Mouse (Mus musculus): ENCODE data around the gene Btbd9.

Btbd9 gene

DNA sequence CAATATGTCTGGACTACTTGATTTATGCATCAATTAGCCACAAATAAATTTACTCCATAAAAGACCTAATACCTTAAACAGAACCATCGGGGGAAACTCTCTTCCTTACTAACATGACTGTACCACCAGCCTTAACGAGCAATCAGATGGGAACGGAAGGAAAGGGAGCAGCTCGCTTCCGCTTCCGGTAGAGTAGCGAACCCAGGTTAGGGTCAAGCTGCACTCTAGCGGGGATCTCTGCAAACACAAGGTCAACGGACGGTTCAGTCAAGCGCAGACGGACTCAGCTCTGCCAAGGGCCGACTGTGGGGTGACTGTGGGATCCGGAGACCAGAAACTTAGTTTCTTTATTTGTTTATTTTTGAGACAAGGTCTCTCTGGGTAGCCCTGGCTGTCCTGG, 25.9 kb upstream of the Btbd9 start:
- DNase-seq (ENCODE audit: low spot score), result no peak

DNA sequence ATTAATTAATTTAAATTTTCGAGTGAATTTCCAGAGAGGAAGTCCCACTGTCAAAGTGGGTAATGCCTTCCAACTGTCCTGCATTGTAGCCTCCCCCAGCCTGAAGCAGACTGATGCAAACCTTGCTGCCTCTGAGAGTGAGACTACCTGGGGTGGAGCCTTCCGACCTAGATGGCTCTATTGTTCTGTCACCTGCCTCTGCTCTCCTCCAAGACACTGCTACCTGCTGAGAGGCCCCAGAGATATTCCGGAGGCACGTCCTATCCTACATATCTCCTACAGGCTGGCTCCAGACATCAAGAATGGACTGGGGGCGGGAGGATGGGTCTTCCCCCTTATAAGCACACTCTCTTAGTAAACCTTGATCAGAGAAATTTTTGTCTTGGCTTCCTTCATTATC, 22.0 kb upstream of the Btbd9 start:
- DNase-seq (ENCODE audit: low spot score), result no peak

DNA sequence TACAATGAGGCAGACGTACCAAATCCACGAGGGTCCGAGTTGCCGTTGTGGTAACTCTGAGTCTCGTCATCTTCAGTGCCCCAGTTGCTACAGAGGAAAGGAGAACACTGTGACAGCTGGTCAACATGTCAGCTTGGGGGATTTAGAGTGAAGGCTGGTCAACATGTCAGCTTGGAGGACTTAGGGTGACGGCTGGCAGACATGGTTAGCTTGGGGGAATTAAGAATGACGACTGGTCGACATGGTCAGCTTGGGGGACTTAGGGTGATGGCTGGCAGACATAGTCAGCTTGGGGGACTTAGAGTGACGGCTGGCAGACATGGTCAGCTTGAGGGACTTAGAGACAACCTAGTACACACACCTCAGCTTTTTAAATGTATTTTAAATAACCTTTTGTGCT, 21.5 kb upstream of the Btbd9 start:
- DNase-seq (ENCODE audit: low spot score), result no peak

DNA sequence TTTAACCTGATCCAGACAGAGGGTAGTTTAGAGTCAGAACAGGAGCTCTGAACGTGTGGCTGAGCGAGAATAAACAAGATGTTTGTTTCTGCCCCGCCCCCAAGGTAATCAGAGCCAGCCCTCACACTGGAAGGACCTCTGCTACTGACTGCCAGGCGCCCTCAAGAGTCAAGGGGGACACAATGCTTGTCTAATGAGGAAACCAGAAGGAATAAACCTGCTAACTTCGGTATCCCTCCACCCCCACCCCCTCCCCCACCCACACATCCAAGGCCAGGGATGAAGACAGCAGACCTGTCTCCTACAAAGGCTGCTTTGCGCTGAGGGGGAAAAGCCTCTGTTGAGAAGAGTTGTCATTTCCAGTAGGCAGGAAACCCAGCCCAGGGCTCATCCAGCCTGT, 18.6 kb upstream of the Btbd9 start:
- DNase-seq (ENCODE audit: low spot score), result no peak

DNA sequence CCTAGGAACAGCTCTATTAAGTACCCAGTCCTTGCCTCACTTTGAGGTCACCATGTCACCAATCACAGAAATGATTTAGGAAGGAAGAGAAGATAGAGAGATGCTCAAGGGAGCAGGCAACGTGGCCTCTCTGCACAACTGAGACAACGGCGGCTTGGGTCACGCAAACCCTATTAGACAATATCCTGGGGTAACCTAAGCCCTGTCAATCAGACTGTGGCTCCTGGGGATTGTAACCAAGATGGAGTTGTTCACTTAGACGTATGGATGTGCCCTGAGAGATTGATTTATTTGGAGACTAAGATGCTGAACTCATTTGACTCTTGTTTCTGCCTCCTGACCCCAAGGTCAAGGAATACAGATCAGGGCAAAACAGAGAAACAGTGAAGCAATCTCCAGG, 18.1 kb upstream of the Btbd9 start:
- no peak for DNase-seq (ENCODE audit: low spot score)

DNA sequence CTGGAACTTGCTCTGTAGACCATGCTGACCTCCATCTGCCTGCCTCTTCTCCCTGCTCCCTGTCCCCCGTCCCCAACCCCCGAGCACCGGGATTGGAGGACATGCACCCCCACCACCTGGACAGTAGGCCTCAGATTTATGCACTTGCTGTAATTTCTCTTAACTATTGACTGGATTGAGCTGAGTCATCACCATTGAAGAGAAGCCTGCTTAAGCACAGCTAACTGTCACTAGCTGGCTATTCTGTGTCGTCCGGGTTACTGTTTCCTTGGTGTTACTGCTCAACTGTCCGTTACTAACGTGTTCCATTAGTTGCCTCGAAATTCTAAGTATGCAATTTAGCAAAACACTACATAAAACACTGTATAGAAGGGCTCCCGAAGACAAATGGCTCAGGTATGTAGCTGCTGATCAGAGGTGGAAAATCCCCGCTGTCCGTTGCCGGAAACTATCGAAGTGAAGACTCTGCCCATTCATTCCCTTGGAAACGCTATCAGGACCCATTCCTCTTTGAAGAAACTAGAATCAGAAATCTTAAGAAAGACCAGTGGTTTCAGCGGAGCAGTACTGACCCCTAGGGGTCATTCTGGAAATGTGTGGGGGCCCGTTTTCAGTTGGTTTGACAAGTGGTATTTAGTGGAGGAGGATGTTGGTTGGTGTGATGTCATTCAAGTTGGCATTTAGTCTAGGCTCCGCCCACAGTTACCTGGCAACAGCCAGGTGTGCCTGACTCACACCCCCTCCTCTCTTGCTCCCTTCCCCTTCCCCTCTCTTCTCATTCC, 14.3 kb upstream of the Btbd9 start:
- peak; percentile 72 for DNase-seq (ENCODE audit: low spot score)

DNA sequence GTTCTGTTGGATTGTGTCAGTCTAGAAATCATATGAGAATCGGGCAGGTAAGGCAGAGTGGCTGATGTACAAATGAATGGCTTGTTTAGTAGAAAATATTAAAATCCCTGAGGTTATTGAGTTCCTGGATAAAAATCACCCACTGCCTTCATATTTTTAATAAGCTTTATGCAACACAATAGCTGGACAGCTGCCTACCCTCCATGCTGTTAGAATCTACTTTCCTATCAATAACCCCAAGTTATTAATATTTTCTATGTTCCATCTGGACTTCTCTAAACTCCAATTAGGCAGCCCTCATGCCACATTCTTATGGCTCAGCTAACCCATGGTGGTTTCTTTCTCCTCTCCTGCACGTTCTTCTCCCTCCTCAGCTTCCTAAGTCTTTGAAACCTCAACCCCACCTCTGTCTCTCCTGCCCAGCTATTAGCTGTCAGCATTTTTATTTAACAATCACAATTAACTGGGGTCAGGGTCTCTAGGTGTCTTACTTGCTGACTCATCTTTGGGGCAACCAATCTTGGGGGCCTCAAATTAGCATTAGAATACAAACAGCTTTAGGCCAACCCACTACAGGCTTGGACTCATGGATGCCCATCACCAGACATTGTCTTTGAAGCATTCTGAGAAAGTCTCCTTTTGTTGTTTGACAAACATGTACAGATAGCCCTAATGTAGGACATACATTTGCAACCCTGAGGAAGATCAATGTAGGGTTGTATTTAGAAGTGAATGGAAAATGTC, 7.1 kb upstream of the Btbd9 start:
- DNase-seq (ENCODE audit: low spot score), result no peak

DNA sequence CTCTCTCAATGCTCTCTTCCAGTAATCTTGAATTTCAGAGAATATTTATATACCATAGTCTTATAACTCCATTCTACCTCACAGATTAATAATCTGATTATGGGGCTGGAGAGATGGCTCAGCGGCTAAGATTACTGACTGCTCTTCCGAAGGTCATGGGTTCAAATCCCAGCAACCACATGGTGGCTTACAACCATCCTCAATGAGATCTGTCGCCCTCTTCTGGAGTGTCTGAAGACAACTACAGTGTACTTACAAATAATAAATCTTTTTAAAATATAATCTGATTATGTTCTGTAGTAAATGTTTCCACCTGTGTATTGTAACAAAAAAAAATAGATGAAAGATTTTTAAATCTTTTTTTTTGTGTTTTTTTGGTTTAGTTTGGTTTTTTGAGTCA, 6.0 kb upstream of the Btbd9 start:
- DNase-seq (ENCODE audit: low spot score), result no peak

DNA sequence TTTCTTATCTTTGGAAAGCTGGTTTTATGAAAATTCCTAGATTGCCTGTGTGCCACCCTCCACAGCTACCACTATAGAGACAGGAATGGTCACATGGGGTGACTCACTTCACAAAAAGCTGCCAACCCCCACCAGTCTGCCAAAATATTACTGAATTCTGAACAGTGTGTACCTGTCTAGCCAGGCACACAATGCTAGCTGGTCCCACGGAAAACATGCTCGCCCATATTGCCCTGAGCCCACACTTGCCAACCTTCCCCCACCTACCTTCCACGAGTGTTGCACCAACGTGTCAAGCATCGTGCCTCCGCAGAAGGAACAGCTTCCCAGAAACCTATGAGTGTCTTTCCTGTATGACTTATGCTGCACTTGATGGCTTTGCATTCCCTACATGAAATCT, 4.9 kb upstream of the Btbd9 start:
- DNase-seq (ENCODE audit: low spot score), result no peak

DNA sequence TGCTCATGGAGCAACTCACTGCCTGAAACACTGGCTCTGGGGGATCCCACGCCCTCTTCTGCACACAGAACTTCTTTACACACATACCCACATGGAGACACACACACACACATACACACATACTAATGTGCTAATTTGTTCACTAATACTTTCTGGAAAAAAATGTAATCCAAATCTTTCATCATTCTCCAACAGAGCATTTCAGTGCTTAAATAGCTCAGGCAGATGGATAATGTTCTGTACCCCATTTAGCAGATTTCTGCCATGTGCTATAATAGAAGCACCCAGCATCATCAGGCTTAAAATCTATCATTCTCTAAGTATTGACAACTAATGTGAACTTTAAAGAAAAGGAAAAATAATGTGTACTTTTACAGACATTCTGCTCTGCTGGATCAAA, 4.5 kb upstream of the Btbd9 start:
- DNase-seq (ENCODE audit: low spot score), result no peak

DNA sequence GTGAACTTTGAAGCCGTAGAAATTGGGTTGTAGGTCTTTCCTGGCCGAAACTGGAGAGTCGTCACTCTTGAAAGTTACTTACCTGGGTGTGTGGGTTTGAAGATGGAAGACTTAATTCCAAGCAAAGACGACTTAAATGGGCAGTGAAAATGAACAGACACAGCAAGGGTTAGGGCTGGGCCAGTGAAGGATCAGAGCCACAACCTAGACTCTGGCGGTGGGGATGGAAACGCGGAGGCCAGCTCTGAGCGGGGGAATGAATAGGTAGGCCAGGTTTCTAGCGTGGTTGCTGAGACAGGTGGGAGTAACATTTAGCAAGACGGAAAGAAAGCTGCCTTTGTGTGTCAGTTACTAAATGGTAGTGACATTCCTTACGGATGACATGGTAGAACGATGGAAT, 658 bp upstream of the Btbd9 start:
- no peak for DNase-seq (ENCODE audit: low spot score)

DNA sequence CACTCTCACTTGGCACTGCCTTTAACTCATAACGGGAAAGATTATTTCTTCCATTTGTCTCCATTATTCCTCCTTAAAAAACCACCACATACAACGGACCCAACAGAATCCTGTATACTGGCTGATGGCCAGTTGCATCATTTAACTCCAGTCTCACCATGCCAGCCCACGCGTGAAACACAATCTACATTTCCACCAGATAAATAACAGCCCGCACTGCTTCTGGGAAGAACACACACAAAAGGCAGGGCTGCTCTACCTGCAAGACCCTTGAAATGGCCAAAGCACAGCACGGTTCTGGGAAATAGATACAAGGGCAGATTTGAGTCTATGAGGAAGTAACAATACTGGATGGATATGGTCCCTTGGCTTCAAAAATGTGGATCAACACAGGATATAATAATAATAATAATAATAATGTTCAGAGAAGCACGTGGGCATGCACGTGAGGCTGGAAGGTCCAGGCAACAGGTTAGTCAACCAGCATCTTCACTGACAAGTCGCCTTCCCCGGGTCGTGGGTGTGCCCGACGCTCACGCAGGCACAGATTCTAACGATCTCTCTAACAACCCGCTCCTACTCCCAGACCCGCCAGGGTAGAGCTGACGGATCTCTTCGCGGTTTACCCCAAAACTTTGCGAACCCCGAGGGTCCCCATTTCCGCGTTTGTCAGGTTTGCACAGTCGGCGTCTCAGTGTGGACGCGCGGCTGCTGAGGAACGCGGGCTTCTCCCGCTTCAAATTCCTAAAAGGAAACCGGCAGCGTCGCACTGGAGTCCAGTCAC, 975 bp downstream of the Btbd9 start:
- no peak for DNase-seq (ENCODE audit: low spot score)

DNA sequence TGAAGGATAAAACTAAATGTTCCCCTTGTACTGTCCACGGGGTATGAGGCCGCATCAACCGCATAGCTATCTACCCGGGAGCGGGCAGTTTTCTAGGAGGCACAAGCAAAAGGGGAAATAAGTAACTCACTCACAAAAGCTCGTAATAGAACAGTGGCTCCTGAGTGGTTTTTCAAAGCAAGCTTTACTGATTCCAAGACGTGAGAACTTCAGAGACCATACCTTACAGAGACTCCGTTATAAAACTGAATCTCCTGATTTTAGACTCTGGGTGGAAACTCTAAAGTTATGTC, 1.6 kb downstream of the Btbd9 start:
- no peak for DNase-seq (ENCODE audit: low spot score)

DNA sequence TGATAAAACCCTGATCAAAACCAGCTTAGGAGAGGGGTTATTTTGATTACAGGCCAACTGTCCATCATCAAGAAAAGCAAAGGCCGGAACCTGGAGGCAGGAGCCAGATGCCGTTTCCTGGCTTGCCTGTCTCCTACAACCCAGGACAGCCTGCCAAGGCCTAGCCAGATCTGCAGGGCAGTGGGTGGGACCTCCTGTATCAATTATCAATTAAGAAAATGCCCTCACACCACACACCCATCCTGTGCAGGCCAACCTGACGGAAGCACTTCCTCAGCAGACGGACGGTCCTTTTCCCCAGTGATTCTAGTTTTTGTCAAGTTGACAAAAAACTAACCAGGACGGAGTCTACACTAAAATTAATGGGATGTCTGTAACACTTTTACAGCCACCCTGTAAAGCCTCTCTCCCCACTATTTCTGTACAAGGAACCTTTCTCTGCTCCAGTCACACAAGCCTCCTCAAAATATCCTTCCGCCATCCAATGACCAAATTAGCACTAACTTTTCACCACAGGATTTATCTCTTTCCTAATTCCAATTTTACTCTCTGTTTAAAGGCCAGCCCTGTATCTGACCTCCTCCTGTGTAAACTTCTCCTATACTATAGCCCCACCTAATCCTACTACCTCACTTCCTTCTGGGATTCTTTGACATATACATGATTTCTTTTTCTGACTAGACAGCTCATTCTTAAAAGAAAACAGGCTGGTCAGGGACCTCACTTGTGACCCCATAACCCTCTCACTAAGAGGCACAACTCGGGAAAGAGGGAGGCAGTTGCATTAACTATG, 2.1 kb downstream of the Btbd9 start:
- DNase-seq (ENCODE audit: low spot score), result no peak

DNA sequence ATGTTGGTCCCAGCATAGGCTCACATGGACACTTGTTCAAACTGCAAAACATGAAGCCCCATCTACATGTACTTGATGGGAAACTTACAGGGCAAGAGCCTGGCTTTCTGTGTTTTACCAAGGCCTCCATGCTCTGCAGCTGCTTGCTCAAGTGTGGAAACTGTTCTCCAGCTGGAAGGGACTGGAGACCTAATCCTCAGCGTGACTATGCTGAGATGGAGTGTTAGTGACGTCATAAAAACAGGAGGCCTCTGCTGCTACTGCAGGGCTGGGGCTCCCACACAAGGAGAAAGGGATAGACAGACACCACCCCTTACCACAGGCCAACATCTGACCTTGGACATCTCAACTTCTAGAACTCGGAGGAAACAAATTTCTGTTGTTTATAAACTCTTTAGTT, 5.3 kb downstream of the Btbd9 start:
- no peak for DNase-seq (ENCODE audit: low spot score)

DNA sequence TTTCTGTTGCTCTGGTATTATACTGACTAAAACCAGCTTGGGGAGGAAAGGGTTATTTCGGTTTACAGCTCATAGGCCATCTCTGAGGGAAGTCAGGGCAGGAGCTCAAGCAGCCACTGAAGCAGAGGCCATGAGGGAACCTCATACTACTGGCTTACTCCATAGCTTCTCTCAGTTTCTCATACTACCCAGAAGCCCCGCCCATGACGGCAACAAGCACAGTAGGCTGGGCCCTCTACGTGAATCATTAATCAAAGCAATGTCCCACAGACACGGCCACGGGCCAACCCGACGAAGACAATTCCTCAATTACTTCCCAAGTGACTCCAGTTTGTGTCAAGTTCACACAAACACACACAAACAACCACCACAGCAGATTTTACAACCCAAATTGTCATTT, 6.1 kb downstream of the Btbd9 start:
- no peak for DNase-seq (ENCODE audit: low spot score)

DNA sequence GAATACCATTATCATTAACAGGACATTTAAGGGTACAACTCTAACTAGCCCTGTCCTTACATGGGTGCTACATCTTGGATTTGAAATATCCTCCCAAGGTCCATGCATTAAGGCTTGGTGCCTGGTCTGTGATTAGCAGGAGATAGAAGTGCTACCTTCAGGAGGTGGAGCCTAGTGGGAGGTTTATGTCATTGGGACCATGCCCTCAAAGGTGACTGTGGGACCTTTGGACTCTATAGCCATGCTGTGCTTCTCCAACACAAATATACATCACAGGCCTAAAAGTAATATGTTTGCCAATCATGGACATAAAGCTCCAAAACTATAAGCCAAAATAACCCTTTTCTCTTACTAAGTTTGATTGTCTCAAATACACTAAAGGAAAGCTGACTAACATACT, 7.8 kb downstream of the Btbd9 start:
- DNase-seq (ENCODE audit: low spot score), result no peak

DNA sequence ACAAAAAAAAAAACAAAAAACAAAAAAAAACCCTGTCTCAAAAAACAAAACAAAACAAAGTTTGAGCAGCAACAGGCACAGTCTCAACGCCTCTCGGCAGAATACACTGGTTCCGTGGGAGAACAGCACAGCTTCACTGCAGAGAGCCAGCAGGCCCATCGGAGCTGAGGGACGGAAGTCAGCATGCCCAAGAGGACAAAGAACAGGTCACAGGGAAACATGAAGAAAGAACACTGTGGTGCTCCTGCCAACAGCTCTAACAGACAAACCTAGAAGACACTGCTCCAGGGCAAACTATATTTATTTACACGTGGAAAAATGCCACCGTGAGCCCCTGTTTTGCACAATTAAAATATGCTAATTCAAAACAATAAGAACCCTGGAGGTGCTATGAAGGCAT, 11.3 kb downstream of the Btbd9 start:
- DNase-seq (ENCODE audit: low spot score), result no peak

DNA sequence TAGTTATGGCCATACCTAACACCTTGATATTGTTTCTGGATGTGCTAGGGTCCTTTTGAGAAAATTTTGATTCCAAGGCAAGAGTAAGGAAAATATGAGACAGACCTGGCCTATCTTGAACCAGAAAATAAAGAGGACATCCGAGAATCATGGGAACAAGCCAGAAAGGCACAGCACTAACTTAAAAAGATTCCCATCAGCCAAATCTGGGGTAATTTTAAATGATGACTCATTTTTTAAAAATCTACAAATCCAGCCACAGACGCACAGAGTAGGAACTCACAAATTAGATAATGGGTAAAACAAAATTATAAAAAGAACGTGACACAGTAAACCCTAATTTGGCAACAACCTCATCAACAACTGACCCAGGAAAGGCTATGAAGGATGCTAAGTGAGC, 11.9 kb downstream of the Btbd9 start:
- no peak for DNase-seq (ENCODE audit: low spot score)

DNA sequence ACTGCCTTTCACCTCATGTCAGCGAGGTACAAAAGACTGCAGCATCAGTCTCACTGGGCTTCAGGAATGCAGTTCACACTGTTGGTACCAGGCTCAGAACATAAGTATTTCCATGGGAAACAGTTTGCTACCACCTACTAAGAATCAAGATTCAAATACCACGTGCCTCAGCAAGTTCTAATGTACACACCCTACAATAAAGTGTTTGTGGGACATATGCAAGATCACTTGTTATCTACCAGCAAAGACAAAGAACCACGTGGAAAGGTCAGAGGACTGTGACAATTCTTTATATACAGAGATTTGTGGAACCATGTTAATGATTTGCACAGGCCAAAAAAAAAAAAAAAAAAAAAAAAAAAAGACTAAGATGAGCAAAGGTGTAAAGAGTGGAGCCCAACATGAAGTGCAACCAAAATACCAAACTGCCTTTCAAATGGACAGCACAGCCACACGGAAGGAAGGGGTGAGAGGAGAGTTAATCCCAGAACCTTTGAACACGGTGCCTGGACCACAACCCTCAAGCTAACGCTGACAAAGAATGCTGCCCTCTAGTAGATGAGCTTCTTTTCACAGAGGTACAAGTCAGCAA, 12.7 kb downstream of the Btbd9 start:
- no peak for DNase-seq (ENCODE audit: low spot score)

DNA sequence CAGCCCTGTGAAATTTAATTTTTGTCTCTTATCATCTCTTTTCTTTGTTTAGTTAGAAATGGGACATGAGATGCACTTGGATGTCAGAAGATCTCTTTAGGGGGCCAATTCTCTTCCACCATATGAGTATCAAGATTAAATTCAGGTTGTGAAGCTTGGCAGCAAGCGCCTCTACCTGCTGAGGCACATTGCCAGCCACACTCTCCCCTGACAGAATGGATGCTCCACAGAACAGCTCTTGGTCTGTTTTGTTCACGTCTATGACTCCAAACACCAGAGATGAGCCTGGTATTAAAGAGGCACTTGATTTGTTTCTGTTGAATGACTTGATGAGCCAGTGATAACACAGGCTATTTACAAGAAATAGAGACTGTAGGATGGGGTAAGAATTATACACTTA, 13.5 kb downstream of the Btbd9 start:
- DNase-seq (ENCODE audit: low spot score), result no peak

DNA sequence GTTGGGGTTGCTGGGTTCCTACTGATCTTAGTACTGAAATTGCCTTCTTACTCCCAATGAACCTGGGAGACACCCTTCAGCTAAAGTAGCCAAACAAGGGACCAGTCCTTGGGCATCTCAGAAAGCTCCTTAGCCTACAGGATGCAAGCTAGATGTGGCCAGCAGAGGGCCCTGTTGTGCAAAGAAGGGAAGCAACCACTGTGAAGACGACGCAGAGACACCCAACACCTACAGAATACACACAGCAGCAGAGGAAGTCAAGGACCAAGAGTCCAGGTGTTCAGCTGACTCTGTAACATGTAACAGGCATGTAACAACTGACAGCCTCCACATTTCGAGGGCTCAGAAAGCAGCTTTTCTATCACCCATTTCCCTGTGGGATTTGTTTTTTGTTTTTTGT, 16.8 kb downstream of the Btbd9 start:
- DNase-seq (ENCODE audit: low spot score), result peak; percentile 84
